Mouse (Mus musculus) thymus, postnatal 0 days (tissue): ENCODE measurements around the gene Phldb2. TPM values are rescaled to one million over a fixed set of nuclear protein-coding genes. Genes with fewer than 3 reads are reported as not detected.

Experiments used
- DNase-seq: peaks from one replicate; pipeline ENCODE4 v3.0.0-alpha.2; 2015; ENCODE audit warnings: low spot score
- polyA plus RNA-seq: library from polyadenylated mRNA; unstranded; fragments of >200 nt; fragmentation: Nextera tagmentation; extraction: Ambion mirVana; gene quantifications from 2 replicates; pipeline ENCODE4 v1.2.1, GENCODE M21; 2015

Phldb2 gene
- polyA plus RNA-seq, 1 experiment from 2014 or later, result 2.6 TPM

DNA sequence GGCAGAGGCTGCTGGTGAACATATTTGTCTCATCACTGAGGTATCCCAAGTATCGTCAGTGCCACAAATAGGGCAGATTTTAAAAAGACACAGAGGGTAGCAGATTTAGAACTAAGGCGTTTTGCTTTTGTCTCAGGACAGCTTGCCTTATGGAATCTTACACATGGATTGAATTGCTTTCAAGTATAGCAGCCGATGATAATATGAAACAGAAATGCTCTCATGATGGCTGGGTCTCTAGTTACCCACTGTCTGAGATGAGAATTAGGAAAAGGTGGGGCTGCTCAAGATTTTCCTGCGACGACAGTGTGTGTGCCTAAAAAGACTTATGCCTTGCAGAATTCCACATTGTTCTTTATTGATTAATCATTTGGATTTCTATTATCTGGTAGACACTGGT is 58.4 kb downstream of the Phldb2 start:
- no peak for DNase-seq

DNA sequence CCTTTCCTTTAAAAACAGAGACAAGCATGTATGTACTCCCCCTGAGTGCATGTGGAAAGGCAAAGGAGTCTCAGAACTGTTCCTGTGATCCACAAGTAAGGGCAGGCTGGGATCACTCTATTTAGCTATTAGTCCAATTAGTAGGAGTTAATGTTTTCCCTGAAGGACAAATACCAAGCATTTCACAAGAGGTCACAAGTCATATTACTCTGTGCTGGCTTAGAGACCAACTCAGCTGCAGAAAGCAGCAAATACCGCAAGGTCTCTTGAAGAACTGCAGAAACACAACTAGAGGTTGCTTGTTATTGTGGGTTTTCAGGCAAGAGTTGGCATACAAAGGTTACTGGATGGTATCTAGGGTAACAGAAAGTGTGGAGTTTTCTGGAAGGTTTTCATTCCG is 59.6 kb downstream of the Phldb2 start:
- DNase-seq, result no peak

GRCm38 (mm10) chr16:45892928-45893327 is 60.5 kb downstream of the Phldb2 start:
- DNase-seq, result no peak

GRCm38 (mm10) chr16:45890471-45891200 is 62.8 kb downstream of the Phldb2 start:
- no peak for DNase-seq

- no peak for DNase-seq
Measured at GRCm38 (mm10) chr16:45889636-45890035, 63.8 kb downstream of the Phldb2 start.

- no peak for DNase-seq
Measured at GRCm38 (mm10) chr16:45886599-45886998, 66.8 kb downstream of the Phldb2 start.

GRCm38 (mm10) chr16:45884194-45884593 is 69.2 kb downstream of the Phldb2 start:
- DNase-seq, result no peak

GRCm38 (mm10) chr16:45881177-45881832 is 72.1 kb downstream of the Phldb2 start:
- DNase-seq, result no peak

- no peak for DNase-seq
Measured at GRCm38 (mm10) chr16:45880101-45880751, 73.2 kb downstream of the Phldb2 start.

GRCm38 (mm10) chr16:45877739-45878138 is 75.7 kb downstream of the Phldb2 start:
- no peak for DNase-seq

GRCm38 (mm10) chr16:45877171-45877570 is 76.2 kb downstream of the Phldb2 start:
- no peak for DNase-seq

- no peak for DNase-seq
Measured at GRCm38 (mm10) chr16:45873397-45873796, 80.0 kb downstream of the Phldb2 start.

DNA sequence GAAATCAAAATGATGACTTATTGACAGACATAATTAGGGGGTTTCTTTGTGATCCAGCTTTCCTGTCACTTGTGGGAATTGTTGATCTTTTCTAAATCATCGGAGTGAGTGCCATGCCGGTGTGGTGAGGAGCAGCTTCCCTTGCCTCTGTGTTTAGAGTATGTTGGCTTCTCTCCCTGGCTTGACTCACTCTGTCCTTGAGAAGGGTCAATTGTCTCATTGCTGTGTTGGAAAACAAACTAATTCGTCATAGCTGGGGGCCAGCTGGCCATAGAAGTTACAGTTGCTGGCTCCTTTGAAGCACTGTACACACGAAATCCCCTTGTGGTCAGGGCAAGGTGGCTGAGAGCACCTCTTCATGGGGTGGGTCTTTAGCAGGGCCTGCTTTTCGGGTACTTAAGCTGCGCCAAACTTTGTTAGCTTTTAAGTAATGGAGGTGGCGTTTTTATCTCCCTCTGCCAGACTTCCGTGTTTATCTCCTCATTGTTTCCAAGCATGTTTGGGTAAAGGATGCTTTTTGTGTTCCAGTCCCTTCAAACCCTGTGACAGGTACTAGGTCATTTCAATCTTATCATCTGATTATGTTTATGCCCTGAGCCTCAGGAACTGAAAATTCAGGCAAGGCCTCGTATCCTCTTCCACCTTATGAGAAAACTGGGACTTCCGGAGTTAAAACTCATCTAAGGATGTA is 82.0 kb downstream of the Phldb2 start:
- no peak for DNase-seq

- no peak for DNase-seq
Measured at GRCm38 (mm10) chr16:45870651-45871050, 82.7 kb downstream of the Phldb2 start.

DNA sequence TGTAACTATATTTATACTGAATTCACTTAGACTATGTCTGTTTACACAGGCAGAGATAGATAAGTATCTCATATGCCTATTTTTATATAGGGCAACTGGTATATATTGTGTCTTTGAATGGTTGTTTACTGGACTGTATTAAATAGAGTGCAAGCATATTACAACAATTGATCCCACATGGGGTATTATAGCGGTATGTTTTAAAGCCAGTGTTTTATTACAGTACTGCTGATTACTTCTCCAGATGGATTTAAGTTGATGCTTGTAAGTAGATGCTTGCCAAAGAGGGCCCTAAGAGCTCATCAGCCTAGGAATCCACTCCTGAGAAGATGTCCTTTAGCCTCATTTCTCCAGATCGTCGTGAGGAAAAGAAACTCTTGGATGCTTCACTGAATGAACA is 84.4 kb downstream of the Phldb2 start:
- no peak for DNase-seq

DNA sequence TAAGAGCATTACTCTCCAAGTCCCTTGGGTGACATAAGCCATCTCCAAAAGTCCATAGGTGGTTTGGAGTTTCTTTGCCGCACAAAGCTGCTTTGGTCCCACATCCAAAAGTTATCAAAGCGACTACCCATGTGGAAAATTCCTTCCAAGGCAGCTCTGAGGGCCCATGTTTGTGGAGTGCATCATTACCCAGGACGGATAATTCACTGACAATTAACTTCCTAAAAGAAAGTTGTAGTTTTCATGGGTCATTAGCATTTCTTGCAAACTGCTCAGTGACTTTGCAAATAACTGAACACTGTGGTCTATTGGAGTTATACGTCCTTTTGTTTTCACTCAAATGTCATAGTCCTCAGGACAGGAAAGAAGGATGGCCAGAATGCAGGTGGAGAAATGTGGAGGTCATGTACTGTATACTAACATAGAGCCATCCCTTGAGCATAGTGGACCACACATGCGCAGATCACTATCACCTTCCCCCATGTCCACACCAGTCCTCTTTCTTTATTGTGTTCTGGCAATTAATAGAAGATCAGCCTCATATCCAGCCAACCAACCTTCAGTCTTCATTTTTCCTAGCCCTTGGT is 96.0 kb downstream of the Phldb2 start:
- DNase-seq, result no peak

DNA sequence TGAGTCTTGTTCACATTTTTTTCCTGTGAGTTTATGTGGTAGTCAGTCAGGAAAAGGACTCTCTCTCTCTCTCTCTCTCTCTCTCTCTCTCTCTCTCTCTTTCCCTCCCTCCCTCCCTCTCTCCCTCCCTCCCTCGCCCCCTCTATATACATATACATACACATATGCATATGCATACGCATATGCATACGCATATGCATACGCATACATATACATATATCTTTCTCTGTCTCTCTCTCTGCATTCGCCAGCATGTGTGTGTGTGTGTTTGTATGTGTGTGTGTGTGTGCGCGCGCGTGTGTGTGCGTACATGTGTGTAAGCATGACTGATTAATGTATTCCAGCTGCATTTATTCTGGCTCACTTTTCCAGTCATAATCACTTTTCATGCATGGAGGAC is 98.9 kb downstream of the Phldb2 start:
- DNase-seq, result no peak

DNA sequence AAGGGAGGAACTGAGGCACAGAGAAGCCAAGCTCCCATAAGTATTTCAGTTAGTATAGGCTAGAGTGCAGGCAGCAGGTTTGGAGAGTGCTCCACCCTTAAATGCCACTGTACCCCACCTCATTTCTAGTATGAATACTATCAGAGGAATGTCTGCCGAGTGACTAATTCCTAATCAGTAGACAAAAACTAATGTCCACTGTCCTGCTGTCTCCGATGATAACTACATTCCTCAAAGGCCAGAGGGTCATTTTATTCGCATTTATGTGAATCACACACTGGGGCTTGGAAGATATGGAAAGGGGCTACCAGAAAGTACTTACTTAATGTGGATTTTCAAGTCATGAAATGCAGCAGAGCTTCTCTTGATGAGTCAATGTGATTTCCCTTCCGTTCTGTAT is 104.4 kb downstream of the Phldb2 start:
- DNase-seq, result no peak

GRCm38 (mm10) chr16:45844875-45845274 is 108.5 kb downstream of the Phldb2 start:
- no peak for DNase-seq

DNA sequence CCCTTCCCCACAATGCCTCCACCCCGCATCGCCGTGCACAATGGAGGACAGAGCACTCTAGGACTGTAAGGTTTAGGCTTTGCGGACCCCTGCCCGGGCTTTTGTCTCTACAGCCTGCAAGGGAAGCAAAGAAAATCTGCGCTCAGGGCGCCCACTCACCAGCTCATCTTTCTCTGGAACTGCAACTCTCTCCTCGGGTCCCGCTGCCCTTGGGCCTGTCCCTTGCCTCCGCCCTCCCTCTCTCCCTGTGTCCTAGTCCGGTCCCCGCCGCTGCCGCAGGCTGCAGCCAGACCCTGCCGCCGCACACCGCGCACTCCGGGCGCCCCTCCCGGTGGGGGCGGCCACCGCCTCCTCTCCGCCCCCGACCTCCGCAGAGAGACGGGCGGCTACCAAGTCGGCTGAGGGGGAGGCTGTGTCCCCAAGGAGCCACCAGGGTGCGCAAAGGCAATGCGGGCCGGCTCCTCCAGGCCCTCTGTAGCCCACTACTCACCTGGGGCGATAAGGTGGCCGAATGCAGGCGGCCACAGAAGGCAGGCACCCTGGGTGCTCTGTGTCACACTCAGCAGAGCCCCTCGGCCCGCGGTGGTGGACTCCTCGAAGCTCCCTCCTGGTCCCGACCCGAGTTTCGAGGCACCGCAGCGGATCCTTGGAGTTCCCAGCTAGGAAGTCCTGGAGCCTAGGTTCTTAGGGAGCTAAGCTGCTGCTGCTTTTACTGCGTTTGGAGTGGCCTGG is 109.2 kb downstream of the Phldb2 start:
- DNase-seq, result peak; percentile 54

DNA sequence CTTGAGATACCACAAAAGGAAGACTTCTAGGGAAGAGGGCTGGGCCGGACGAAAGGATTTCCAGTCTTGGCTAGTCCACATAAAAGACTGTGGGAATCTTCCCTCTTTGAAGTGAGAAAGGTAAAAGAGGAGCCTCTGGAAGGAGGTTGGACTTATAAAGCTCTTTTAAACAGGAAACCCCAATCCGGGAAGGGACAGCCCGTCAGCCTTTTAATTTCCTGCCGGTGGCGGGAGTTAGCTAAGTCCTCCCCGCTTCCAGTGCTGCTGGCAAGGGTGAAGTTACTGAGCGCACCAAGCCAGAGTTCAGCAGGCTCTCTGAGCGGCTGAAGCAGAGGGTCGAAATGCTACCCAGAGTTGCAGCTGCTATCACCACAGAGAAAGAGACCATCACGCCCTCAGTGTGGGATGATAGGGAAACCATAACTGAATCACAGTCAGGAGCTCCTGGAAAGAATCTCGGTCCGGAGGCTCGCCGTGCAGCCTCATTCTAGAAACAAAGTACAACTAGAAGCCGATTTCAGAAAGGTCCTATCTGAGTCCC is 110.0 kb downstream of the Phldb2 start:
- no peak for DNase-seq
